Mouse (Mus musculus): ENCODE measurements around the gene Blnk. TPM values are rescaled to one million over a fixed set of nuclear protein-coding genes. Genes with fewer than 3 reads are reported as not detected.

Blnk gene
- polyA plus RNA-seq, 1 experiment from 2014 or later: 1.5 TPM

DNA sequence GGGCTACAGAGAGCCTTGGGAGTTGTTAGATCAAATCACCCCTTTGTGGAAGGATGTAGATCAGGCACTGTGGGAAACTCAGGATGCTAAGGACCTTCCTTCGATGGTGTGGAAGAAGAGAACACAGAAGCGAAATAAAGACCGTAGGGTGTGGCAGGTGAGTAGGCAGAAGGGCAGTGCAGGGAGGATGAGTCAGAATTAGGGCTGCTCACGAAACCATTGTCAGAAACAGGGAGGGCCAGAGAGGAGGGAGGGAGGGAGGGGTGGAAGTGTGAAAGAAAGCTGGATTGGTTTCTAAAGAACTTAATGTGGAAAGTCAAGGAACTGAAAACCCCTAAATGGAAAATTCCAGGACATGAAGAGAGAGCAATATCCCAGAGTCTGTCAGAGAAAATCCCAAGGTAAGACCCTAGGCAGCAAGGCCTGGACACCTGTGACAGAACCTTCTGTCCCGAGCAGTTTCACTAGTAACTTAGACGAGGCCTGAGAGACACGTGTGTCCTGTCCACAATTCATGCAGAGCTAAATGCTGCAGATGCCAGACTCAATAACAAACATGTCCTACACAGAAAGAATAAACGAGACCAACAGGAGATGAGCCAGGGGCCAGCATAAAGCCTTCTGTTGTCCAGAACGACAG, 4.3 kb downstream of the Blnk start:
- H3K4me1 ChIP-seq (replicated peaks): peaks cover 13% of the 10 kb centered on the region
- no peaks in the 10 kb centered on the region for H3K9me3 ChIP-seq (replicated peaks)
- no peak for ATAC-seq (ENCODE audit: insufficient read depth)
- H3K27ac ChIP-seq (replicated peaks): no peak overlapping the region
- no peaks in the 10 kb centered on the region for H3K36me3 ChIP-seq (replicated peaks)
- no peak overlapping the region for H3K4me2 ChIP-seq
- no peak overlapping the region for H3K4me3 ChIP-seq (replicated peaks)
- H3K9ac ChIP-seq: no peak overlapping the region
- 63% methylated on average over 9 of the region's 9 CpGs for WGBS (ENCODE audit: insufficient replicate concordance)
- H3K27me3 ChIP-seq: peaks cover 24% of the 10 kb centered on the region

DNA sequence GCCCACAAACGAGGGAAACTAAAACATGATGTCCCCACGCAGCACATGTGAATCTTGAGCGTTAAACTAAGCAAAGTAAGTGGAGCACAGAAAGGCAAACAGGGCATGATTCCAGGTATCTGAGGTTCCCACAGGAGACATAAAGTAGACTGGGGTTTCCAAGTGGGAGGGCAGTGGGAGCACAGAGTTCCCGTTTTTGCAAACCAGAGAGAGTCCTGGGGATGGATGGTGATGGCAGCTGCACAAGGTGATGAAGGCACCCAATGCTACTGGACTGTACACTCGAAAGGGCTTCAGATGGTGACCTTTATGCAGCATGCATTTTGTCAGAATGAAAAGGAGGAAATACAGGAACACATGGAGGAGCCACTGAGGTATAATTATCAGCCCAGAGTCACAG, 5.5 kb downstream of the Blnk start:
- ATAC-seq (ENCODE audit: insufficient read depth): no peak
- Histone ChIP-seq H3K9ac (no peak overlapping the region), H3K36me3 (replicated peaks) (no peaks in the 10 kb centered on the region), H3K4me3 (replicated peaks) (no peak overlapping the region), H3K27me3 (peaks cover 13% of the 10 kb centered on the region), H3K9me3 (replicated peaks) (no peaks in the 10 kb centered on the region), H3K4me1 (replicated peaks) (peaks cover 1% of the 10 kb centered on the region; the same call in 1 of the 2 replicates), H3K4me2 (no peak overlapping the region), H3K27ac (replicated peaks) (no peak overlapping the region)
- WGBS (ENCODE audit: insufficient replicate concordance): 49% methylated on average over 5 of the region's 5 CpGs

DNA sequence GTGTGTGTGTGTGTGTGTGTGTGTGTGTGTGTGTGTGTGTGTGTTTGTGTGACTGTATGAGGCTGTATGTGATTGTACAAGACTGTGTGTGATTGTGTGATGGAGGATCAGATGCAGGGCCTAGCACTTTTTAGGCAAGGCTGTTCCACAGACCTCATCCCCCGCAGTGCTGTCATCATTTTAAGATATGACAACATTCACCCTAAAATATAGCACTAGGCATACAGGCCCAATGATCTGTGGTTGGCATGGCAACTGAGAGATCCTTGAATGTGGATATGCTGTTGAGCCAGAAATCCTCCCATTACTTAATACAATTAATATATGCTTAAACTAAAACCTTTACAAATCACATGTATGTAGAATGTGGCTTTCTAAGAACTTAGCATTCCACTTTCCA, 9.8 kb downstream of the Blnk start:
- no peak for ATAC-seq (ENCODE audit: insufficient read depth)

GRCm38 (mm10) chr19:40980671-40981070, 13.7 kb downstream of the Blnk start:
- no peaks in the 10 kb centered on the region for H3K9me3 ChIP-seq (replicated peaks)
- H3K4me3 ChIP-seq (replicated peaks): no peak overlapping the region
- peaks cover 24% of the 10 kb centered on the region for H3K4me1 ChIP-seq (replicated peaks)
- WGBS (ENCODE audit: insufficient replicate concordance): 52% methylated on average over 5 of the region's 5 CpGs
- no peak overlapping the region for H3K27ac ChIP-seq (replicated peaks)
- no peak overlapping the region for H3K9ac ChIP-seq
- no peak overlapping the region for H3K4me2 ChIP-seq
- no peak for ATAC-seq (ENCODE audit: insufficient read depth)
- no peaks in the 10 kb centered on the region for H3K36me3 ChIP-seq (replicated peaks)
- H3K27me3 ChIP-seq: no peaks in the 10 kb centered on the region; the same call in 1 of the 2 replicates

More for the DNA sequence above, 9.8 kb downstream of the Blnk start:
- 73% methylated on average over 1 of the region's 1 CpGs for WGBS (ENCODE audit: insufficient replicate concordance)
- Histone ChIP-seq H3K4me3 (replicated peaks) (no peak overlapping the region), H3K36me3 (replicated peaks) (no peaks in the 10 kb centered on the region), H3K9ac (no peak overlapping the region), H3K4me1 (replicated peaks) (no peaks in the 10 kb centered on the region), H3K4me2 (no peak overlapping the region), H3K9me3 (replicated peaks) (no peaks in the 10 kb centered on the region), H3K27ac (replicated peaks) (no peak overlapping the region), H3K27me3 (peaks cover 8% of the 10 kb centered on the region; the same call in 1 of the 2 replicates)

DNA sequence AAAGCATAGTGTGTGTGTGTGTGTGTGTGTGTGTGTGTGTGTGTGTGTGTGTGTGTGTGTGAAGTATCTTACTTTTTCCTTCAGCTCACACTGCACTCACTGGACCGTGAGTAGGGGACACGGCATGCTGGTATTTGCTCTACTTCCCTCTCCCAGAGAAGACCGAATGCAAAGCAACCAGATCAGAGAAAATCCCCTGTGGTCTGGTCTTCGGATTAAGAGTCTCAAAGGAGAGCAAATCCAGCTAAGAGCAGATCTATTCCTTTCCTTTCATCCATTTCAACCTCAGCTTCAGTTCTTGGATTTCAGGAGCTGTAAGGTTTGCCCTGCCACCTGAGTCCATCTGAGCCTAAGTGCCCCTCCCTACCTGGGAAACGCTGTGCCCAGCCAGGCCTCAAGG, 16.3 kb downstream of the Blnk start:
- peaks cover 29% of the 10 kb centered on the region for H3K4me1 ChIP-seq (replicated peaks)
- ATAC-seq (ENCODE audit: insufficient read depth): no peak
- WGBS (ENCODE audit: insufficient replicate concordance): 59% methylated on average over 5 of the region's 5 CpGs
- no peaks in the 10 kb centered on the region for H3K36me3 ChIP-seq (replicated peaks)
- no peaks in the 10 kb centered on the region; the same call in 1 of the 2 replicates for H3K27me3 ChIP-seq
- no peak overlapping the region for H3K9ac ChIP-seq
- no peak overlapping the region for H3K4me2 ChIP-seq
- H3K9me3 ChIP-seq (replicated peaks): no peaks in the 10 kb centered on the region
- H3K4me3 ChIP-seq (replicated peaks): no peak overlapping the region
- H3K27ac ChIP-seq (replicated peaks): peak overlapping the region; percentile 81

GRCm38 (mm10) chr19:40976946-40977917, 17.1 kb downstream of the Blnk start:
- Histone ChIP-seq H3K27me3 (no peaks in the 10 kb centered on the region; the same call in 1 of the 2 replicates), H3K9me3 (replicated peaks) (no peaks in the 10 kb centered on the region), H3K36me3 (replicated peaks) (no peaks in the 10 kb centered on the region), H3K4me1 (replicated peaks) (peaks cover 33% of the 10 kb centered on the region), H3K4me2 (peak overlapping the region; percentile 57), H3K4me3 (replicated peaks) (no peak overlapping the region), H3K27ac (replicated peaks) (peak overlapping the region; percentile 81), H3K9ac (no peak overlapping the region)
- ATAC-seq (ENCODE audit: insufficient read depth): peak; percentile 96
- WGBS (ENCODE audit: insufficient replicate concordance): 31% methylated on average over 11 of the region's 11 CpGs

- H3K27ac ChIP-seq (replicated peaks): no peak overlapping the region
- no peak overlapping the region for H3K4me3 ChIP-seq (replicated peaks)
- ATAC-seq (ENCODE audit: insufficient read depth): peak; percentile 60
- H3K4me1 ChIP-seq (replicated peaks): peaks cover 33% of the 10 kb centered on the region
- H3K27me3 ChIP-seq: no peaks in the 10 kb centered on the region; the same call in 1 of the 2 replicates
- no peaks in the 10 kb centered on the region for H3K36me3 ChIP-seq (replicated peaks)
- peak overlapping the region; percentile 23; the same call in 1 of the 2 replicates for H3K4me2 ChIP-seq
- 42% methylated on average over 5 of the region's 5 CpGs for WGBS (ENCODE audit: insufficient replicate concordance)
- no peak overlapping the region for H3K9ac ChIP-seq
- H3K9me3 ChIP-seq (replicated peaks): no peaks in the 10 kb centered on the region
These were observed 22.9 kb downstream of the Blnk start for GRCm38 (mm10) chr19:40971273-40971914.

DNA sequence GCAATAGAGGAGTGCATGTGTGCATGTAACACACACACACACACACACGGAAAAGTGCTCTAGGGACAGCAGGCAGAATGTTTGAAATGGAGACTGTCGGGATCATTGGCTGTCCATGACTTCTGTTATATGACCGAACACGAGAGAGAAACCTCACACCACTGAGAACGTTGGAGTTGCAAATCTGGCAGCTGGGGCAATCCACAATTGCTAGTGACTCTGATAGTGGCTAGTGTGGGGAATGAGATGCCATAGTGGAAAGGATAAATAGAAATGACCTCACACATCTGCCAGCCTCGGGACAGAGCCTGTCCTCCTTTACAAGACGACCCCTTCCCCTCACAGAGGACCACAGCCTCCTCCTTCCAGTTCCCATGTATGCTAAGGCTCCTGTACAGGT, 23.6 kb downstream of the Blnk start:
- WGBS (ENCODE audit: insufficient replicate concordance): 64% methylated on average over 7 of the region's 7 CpGs
- Histone ChIP-seq H3K9ac (no peak overlapping the region), H3K4me1 (replicated peaks) (peaks cover 30% of the 10 kb centered on the region), H3K4me3 (replicated peaks) (no peak overlapping the region), H3K27ac (replicated peaks) (no peak overlapping the region), H3K27me3 (no peaks in the 10 kb centered on the region; the same call in 1 of the 2 replicates), H3K9me3 (replicated peaks) (no peaks in the 10 kb centered on the region), H3K36me3 (replicated peaks) (no peaks in the 10 kb centered on the region), H3K4me2 (no peak overlapping the region)
- ATAC-seq (ENCODE audit: insufficient read depth): no peak

DNA sequence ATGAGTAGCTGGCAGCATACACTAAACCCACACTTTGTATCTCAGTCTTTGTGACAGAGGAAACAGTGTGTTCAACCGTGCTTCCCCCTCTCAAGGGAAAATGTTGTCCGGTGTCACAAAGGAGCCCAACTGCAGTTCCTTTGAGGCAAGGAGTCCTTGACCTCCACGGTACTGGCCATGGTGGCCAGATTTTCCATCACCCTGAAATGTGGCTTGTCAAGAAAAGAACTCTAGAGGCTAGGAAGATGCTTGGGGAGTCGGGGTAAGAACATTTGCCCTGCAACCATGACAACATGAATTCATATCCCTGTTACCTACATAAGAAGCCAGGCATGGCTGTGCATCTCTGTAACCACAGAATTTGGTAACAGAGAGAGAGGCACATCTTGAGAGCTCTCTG, 24.0 kb downstream of the Blnk start:
- H3K27ac ChIP-seq (replicated peaks): no peak overlapping the region
- H3K4me3 ChIP-seq (replicated peaks): no peak overlapping the region
- H3K9me3 ChIP-seq (replicated peaks): no peaks in the 10 kb centered on the region
- H3K36me3 ChIP-seq (replicated peaks): no peaks in the 10 kb centered on the region
- H3K9ac ChIP-seq: no peak overlapping the region
- H3K4me1 ChIP-seq (replicated peaks): peaks cover 26% of the 10 kb centered on the region
- 47% methylated on average over 4 of the region's 4 CpGs for WGBS (ENCODE audit: insufficient replicate concordance)
- H3K4me2 ChIP-seq: no peak overlapping the region
- H3K27me3 ChIP-seq: no peaks in the 10 kb centered on the region; the same call in 1 of the 2 replicates
- no peak for ATAC-seq (ENCODE audit: insufficient read depth)

GRCm38 (mm10) chr19:40964936-40965850, 29.1 kb downstream of the Blnk start:
- H3K9me3 ChIP-seq (replicated peaks): no peaks in the 10 kb centered on the region
- no peak overlapping the region for H3K4me2 ChIP-seq
- H3K4me3 ChIP-seq (replicated peaks): no peak overlapping the region
- no peak overlapping the region for H3K27ac ChIP-seq (replicated peaks)
- no peak overlapping the region for H3K9ac ChIP-seq
- no peak for ATAC-seq (ENCODE audit: insufficient read depth)
- no peaks in the 10 kb centered on the region for H3K36me3 ChIP-seq (replicated peaks)
- WGBS (ENCODE audit: insufficient replicate concordance): 62% methylated on average over 6 of the region's 6 CpGs
- H3K27me3 ChIP-seq: peaks cover 10% of the 10 kb centered on the region
- 0 out of 2 replicates have a peak, but pooled peaks cover under 1% of the 10 kb centered on the region for H3K4me1 ChIP-seq (replicated peaks)
